Mouse (Mus musculus): Measurements from ENCODE around the gene Cyp4x1.

The Cyp4x1 gene

DNA sequence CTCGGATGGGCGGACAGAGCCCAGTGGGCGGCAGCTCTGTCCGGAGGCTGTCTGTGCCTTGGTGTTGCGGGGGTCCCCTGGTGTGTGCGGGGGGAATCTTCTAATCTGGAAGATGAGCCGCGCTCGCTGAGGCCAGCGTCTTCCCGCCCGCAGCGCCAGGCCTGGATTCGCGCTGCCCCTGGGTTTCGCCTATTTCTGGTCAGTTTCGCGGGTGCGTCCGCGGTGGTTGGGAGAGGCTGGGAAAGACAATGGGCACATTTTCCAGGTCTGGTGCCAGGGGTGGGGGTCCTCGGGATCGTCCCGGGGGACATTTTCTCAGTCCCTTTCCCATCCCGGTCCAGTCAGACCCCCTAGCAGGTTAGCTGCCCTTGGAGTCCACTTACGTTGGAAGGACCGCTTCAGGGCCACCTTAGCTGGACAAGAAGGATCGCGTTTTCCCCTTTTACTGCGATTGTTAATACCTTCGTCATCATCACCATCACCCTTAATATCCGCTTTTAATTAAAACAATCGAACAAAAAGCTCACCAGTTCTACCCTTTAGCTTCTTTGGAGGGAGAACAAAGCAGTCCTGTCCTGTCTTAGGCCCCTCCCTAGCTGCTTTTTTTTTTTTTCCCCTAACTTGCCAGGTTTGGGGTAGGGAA lies 76.3 kb downstream of the Cyp4x1 start:
- no peak for DNase-seq (ENCODE audit: low spot score in 2 of 2)

DNA sequence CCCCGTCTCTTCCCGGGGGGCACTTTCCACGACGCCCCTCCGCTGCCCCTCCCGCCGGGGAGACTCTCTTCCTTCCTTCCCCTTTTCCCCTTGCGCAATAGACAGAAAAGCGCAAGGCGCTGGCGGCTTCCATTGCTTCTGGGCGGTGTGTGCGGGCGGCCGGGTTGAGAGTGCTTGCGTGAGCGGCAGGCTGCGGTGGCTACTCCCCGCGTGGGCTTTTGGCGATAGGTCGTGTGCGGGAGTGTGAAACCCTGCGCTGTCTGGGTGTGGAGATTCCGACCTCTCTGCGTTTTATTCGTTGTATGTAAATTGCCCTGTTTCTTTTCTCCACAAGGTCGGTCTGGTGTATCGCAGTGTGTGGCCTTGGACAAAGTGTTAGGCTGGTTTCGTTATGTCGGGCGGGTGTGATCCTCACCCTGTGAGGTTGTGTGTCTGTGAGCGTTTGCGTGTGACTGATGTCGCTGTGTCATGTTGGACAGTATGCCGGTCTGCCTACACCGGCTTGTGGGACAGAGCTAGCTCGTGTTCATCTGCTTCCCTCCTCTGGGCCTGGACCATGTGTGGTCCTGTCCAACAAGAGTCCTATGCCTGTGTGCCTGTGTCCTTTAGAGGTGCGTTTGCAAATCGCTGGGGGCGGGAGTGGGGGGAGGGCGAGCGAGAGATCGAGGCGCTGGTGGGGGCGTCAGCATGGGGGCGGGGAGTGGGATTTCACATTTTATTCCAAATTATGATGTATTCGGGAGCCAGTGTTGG lies 77.0 kb downstream of the Cyp4x1 start:
- peak; percentile 47 to 48 for DNase-seq (ENCODE audit: low spot score in 2 of 2)

DNA sequence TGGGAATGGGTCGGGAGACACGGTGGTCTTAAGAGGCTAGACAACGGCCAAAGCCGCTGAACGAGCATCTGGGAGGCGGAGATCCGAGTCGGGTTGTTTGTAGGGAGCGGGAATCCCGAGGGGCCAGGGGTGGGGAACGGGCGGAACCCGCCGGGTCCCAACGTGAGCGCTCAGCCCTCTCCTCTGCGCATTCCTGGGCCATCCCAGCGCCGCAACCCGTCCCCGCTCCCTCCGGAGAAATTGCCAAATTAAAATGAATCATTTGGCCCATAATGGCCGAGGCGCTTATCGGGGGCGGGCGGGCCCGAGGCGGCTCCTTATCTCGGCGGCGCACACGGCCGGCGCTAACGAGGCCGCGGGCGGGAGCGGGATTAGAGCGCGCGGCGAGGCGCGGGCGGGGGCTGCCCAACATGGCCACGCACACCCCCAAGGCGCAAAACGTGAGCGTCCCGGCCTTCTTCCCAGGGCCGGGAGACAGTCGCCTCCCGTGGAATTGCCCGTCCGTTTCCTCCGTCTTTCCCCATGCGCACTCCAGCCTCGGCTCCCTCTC lies 77.6 kb downstream of the Cyp4x1 start, which contains the start of gene Tal1:
Gene Tal1 (plus strand): TSS at position 56 of the 550 bp plus-strand sequence.
- DNase-seq (ENCODE audit: low spot score in 2 of 2) = peak; percentile 71 to 77
